Mouse (Mus musculus) bone marrow, adult 2 months (tissue): Measurements from ENCODE around the gene Arsk.

ENCODE experiments used
- CTCF ChIP-seq: fragments of 200-500 bp; IDR thresholded peaks from 2 replicates; pipeline ENCODE4 v1.5.1; 2011; ENCODE audit warnings: low read length, control low read depth; ENCODE audit not compliant: control insufficient read depth, insufficient read depth
- POLR2A ChIP-seq: fragments of 200-500 bp; IDR thresholded peaks from 2 replicates; pipeline ENCODE4 v1.6.1; 2011; ENCODE audit warnings: low read depth, mild to moderate bottlenecking, control low read depth, low read length, borderline replicate concordance; ENCODE audit not compliant: control insufficient read depth

DNA sequence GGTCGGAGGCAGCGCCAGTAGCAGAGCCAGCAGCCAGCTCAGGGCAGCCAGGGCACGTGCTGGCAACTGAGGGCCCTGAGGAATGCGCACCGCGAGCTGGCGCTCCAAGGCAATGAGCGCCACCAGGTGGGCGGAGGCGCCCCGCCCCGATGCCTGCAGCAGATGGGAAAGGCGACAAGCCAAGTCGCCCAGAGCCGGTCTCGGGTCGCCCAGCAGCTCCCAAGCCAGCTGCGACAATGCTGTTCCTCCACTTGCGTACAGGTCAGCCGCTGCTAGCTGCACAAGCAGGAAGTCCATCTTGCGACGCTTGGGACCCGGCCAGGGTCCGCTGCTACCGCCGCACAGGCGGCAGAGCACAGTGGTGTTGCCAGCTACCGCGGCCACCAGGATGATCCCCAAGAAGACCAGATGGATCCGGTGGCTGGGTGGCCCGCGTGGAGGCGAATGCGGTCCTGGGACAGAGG is 42.2 kb downstream of the Arsk start:
- TF ChIP-seq CTCF, result peak; percentile 42; the same call in 1 of the 2 replicates
- TF ChIP-seq POLR2A, result no peak
